Mouse (Mus musculus): Measurements from ENCODE around the gene Mdga1. TPM values are rescaled to one million over a fixed set of nuclear protein-coding genes. Genes with fewer than 3 reads are reported as not detected.

Mdga1 gene
- polyA plus RNA-seq, 1 experiment from 2014 or later, result 7.4 TPM

- Histone ChIP-seq H3K4me1 (no peaks in the 10 kb centered on the region), H3K27ac (no peak overlapping the region), H3K27me3 (no peaks in the 10 kb centered on the region), H3K4me2 (no peak overlapping the region), H3K4me3 (no peak overlapping the region), H3K36me3 (ENCODE audit: poor library complexity, severe bottlenecking) (no peaks in the 10 kb centered on the region), H3K9me3 (replicated peaks) (no peaks in the 10 kb centered on the region), H3K9ac (no peak overlapping the region)
- 95% methylated on average over 5 of the region's 5 CpGs for WGBS
- ATAC-seq, result no peak
These were observed 26.1 kb upstream of the Mdga1 start for GRCm38 (mm10) chr17:29995986-29996385.

DNA sequence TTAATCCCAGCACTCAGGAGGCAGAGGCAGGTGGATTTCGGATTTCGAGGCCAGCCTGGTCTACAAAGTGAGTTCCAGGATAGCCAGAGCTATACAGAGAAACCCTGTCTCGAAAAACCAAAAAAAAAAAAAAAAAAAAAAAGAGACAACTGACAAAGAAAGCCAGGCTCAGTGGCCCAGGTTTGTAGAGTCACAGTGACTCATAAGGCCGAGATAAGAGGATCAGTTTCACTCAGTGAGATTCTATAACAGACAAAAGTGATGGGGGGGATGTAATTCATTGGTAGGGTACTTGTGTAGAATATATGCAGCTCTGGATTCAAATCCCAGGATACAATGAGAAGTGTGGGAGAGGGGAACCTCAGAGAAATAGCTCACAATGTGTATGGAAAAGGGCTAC, 24.6 kb upstream of the Mdga1 start:
- Histone ChIP-seq H3K27ac (no peak overlapping the region), H3K4me2 (no peak overlapping the region), H3K9me3 (replicated peaks) (no peaks in the 10 kb centered on the region), H3K4me3 (no peak overlapping the region), H3K36me3 (ENCODE audit: poor library complexity, severe bottlenecking) (no peaks in the 10 kb centered on the region), H3K27me3 (no peaks in the 10 kb centered on the region), H3K9ac (no peak overlapping the region), H3K4me1 (no peaks in the 10 kb centered on the region)
- 87% methylated on average over 4 of the region's 4 CpGs for WGBS
- no peak for ATAC-seq

DNA sequence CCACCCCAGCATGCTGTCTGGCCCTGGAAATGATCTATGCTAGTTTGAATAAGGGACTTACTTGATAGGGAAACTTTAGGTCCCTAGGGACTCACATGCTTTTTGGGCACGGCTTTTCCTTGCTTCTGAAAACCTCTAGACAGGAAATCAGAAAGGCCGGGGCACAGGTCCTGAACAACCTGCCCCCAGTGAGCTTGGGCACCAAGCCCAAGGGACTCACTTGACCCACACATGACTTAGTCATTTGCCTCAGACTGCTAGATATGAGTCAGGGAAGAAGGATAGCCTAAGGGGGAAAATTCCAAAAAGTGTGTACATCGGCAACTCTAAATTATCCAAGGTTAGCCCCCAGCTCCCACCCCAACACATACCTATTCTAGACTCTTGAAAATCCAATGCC, 24.1 kb upstream of the Mdga1 start:
- Histone ChIP-seq H3K4me1 (no peaks in the 10 kb centered on the region), H3K36me3 (ENCODE audit: poor library complexity, severe bottlenecking) (no peaks in the 10 kb centered on the region), H3K27ac (peak overlapping the region; percentile 59), H3K9ac (no peak overlapping the region), H3K4me3 (no peak overlapping the region), H3K27me3 (no peaks in the 10 kb centered on the region), H3K4me2 (no peak overlapping the region), H3K9me3 (replicated peaks) (no peaks in the 10 kb centered on the region)
- ATAC-seq, result no peak
- WGBS, result 92% methylated on average over 3 of the region's 3 CpGs

DNA sequence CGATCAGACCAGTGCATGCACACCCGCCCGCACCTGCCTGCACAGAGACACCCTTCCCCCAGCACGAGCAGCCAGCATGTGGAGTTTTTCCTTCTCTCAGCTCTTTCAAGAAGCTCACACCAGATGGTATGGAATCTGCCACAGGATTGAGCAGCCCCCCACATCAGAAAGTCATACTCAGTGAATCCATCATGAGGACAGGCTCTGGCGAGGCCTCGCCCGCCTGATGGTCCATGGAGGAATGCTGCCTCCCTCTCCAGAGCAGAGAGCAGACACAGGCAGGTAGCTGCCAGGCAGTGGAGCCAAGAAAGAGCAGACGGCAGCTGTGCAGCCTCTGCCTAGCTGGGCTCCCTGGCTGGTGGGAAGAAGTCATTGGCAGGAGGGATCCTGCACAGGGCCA, 23.6 kb upstream of the Mdga1 start:
- Histone ChIP-seq H3K27ac (peak overlapping the region; percentile 59), H3K4me3 (no peak overlapping the region), H3K4me2 (no peak overlapping the region), H3K27me3 (no peaks in the 10 kb centered on the region), H3K9me3 (replicated peaks) (no peaks in the 10 kb centered on the region), H3K9ac (no peak overlapping the region), H3K36me3 (ENCODE audit: poor library complexity, severe bottlenecking) (no peaks in the 10 kb centered on the region), H3K4me1 (no peaks in the 10 kb centered on the region)
- 77% methylated on average over 8 of the region's 8 CpGs for WGBS
- peak; percentile 70 for ATAC-seq

DNA sequence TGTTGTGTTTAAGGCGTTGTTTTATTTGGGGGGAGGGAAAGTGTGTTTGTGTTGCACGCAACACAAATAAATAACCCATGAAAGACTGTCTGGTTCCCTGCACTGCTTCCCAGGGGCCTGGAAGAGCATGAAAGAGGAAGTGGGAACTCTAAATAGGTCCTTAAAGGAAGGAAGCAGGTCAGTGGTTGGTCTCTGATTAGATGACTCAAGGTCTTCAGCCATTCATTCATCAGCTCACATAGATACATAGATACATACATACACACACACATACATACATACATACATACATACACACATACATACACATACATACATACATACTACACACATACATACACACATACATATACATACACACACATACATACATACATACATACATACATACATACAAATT, 21.0 kb upstream of the Mdga1 start:
- Histone ChIP-seq H3K27me3 (no peaks in the 10 kb centered on the region), H3K36me3 (ENCODE audit: poor library complexity, severe bottlenecking) (no peaks in the 10 kb centered on the region), H3K27ac (no peak overlapping the region), H3K4me2 (no peak overlapping the region), H3K4me3 (no peak overlapping the region), H3K9ac (no peak overlapping the region), H3K9me3 (replicated peaks) (no peaks in the 10 kb centered on the region), H3K4me1 (no peaks in the 10 kb centered on the region)
- ATAC-seq, result no peak
- 97% methylated on average over 2 of the region's 2 CpGs for WGBS

GRCm38 (mm10) chr17:29990136-29990535, 20.2 kb upstream of the Mdga1 start:
- WGBS, result 93% methylated on average over 3 of the region's 3 CpGs
- no peak overlapping the region for H3K4me3 ChIP-seq
- no peak overlapping the region for H3K27ac ChIP-seq
- no peaks in the 10 kb centered on the region for H3K36me3 ChIP-seq (ENCODE audit: poor library complexity, severe bottlenecking)
- H3K9me3 ChIP-seq (replicated peaks), result no peaks in the 10 kb centered on the region
- H3K9ac ChIP-seq, result no peak overlapping the region
- no peaks in the 10 kb centered on the region for H3K4me1 ChIP-seq
- H3K27me3 ChIP-seq, result no peaks in the 10 kb centered on the region
- no peak overlapping the region for H3K4me2 ChIP-seq
- no peak for ATAC-seq

GRCm38 (mm10) chr17:29989653-29990052, 19.8 kb upstream of the Mdga1 start:
- Histone ChIP-seq H3K27ac (no peak overlapping the region), H3K4me3 (no peak overlapping the region), H3K4me2 (no peak overlapping the region), H3K4me1 (no peaks in the 10 kb centered on the region), H3K9me3 (replicated peaks) (no peaks in the 10 kb centered on the region), H3K36me3 (ENCODE audit: poor library complexity, severe bottlenecking) (no peaks in the 10 kb centered on the region), H3K9ac (no peak overlapping the region), H3K27me3 (no peaks in the 10 kb centered on the region)
- WGBS, result 87% methylated on average over 5 of the region's 5 CpGs
- ATAC-seq, result no peak

GRCm38 (mm10) chr17:29988141-29988540, 18.3 kb upstream of the Mdga1 start:
- H3K36me3 ChIP-seq (ENCODE audit: poor library complexity, severe bottlenecking), result no peaks in the 10 kb centered on the region
- H3K9me3 ChIP-seq (replicated peaks), result no peaks in the 10 kb centered on the region
- no peak for ATAC-seq
- no peaks in the 10 kb centered on the region for H3K4me1 ChIP-seq
- no peak overlapping the region for H3K27ac ChIP-seq
- no peak overlapping the region for H3K9ac ChIP-seq
- H3K4me3 ChIP-seq, result no peak overlapping the region
- 79% methylated on average over 5 of the region's 5 CpGs for WGBS
- no peaks in the 10 kb centered on the region for H3K27me3 ChIP-seq
- H3K4me2 ChIP-seq, result no peak overlapping the region

DNA sequence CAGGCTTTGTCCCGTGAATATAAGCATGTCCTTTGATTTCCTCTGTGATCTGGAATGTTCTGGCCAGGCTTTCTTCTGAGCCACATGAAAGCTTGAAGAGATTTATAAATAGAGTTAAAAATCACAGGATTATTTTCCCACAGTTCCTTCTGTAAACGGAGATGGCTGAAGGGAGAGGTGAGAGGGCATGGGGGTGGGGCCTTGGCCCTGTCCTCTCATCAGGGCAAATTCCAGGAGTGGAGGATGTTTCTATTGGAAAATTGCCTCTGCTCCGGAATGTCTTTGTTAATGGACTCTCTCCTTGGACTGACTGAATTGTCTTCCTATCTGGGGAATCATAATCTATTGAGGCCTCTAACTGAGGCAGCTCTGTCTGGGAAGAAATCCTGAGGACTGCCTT, 15.6 kb upstream of the Mdga1 start:
- no peak for ATAC-seq

DNA sequence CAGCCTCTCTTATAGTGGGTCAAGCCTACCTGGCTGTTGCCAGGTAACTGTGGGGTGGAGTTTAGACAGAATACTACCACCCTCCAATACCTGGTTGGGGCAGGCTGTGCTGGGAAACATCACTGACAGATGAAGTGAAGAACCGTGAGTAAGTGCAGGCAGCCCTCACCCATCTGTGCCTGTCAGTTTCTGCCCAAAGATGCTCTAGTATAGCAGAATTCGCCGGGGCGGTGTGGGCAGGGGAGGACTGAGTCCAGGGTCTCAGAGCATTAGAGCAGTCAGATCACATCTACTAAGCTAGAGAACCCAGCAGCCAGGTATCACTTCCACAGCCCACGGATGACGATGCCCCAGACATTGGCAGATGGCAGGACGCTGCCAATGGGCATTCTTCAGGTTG, 15.0 kb upstream of the Mdga1 start:
- WGBS, result 74% methylated on average over 7 of the region's 7 CpGs
- Histone ChIP-seq H3K9ac (no peak overlapping the region), H3K4me3 (no peak overlapping the region), H3K27me3 (no peaks in the 10 kb centered on the region), H3K27ac (no peak overlapping the region), H3K4me1 (no peaks in the 10 kb centered on the region), H3K9me3 (replicated peaks) (no peaks in the 10 kb centered on the region), H3K36me3 (ENCODE audit: poor library complexity, severe bottlenecking) (no peaks in the 10 kb centered on the region), H3K4me2 (no peak overlapping the region)
- ATAC-seq, result no peak

More for the DNA sequence above, 15.6 kb upstream of the Mdga1 start:
- Histone ChIP-seq H3K4me3 (no peak overlapping the region), H3K36me3 (ENCODE audit: poor library complexity, severe bottlenecking) (no peaks in the 10 kb centered on the region), H3K9me3 (replicated peaks) (no peaks in the 10 kb centered on the region), H3K27ac (no peak overlapping the region), H3K4me2 (no peak overlapping the region), H3K27me3 (no peaks in the 10 kb centered on the region), H3K9ac (no peak overlapping the region), H3K4me1 (no peaks in the 10 kb centered on the region)
- 33% methylated on average over 3 of the region's 3 CpGs for WGBS

DNA sequence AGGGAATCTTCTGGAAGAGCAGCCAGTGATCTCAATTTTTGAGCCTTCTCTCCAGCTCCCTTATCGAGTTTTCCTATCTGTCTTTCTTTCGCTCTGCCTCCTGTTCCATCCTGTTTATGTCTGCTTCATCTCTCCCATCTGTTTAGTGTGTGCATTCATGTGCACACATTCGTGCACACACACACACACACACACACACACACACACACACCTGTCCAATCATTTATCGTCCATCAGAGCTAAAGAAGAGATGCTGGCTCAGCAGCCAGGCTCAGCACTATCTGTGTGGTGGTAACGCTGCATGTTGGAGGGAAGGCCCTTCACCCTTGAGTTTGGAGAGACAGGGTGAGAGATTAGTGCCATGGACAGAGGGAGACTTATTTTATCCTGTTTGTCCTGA, 13.3 kb upstream of the Mdga1 start:
- Histone ChIP-seq H3K4me3 (no peak overlapping the region), H3K27ac (no peak overlapping the region), H3K27me3 (no peaks in the 10 kb centered on the region), H3K4me2 (no peak overlapping the region), H3K9ac (no peak overlapping the region), H3K36me3 (ENCODE audit: poor library complexity, severe bottlenecking) (no peaks in the 10 kb centered on the region), H3K9me3 (replicated peaks) (no peaks in the 10 kb centered on the region), H3K4me1 (no peaks in the 10 kb centered on the region)
- WGBS, result 80% methylated on average over 5 of the region's 5 CpGs
- ATAC-seq, result no peak

DNA sequence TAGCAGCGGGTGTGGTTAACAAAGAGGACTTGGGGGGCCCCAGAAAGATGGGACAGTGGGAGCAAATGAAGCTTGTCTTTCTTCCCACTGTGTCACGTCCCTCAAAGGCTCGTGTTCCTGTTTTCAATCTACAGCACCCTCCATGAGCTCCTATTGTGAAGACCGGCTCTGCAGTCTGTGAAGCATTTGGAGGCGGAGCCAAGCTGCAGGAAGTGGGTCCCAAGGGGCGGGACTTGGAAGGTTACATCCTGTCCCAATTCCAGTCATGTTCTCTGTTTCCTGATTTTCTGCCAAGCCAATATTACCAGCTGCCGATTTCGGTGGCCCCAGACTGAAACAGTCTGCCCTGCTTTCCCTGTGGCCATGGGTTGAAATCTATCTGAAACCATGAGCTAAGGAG, 11.7 kb upstream of the Mdga1 start:
- Histone ChIP-seq H3K27me3 (no peaks in the 10 kb centered on the region), H3K4me2 (no peak overlapping the region), H3K27ac (no peak overlapping the region), H3K36me3 (ENCODE audit: poor library complexity, severe bottlenecking) (no peaks in the 10 kb centered on the region), H3K4me1 (no peaks in the 10 kb centered on the region), H3K4me3 (no peak overlapping the region), H3K9me3 (replicated peaks) (no peaks in the 10 kb centered on the region), H3K9ac (no peak overlapping the region)
- no peak for ATAC-seq
- 62% methylated on average over 8 of the region's 8 CpGs for WGBS

GRCm38 (mm10) chr17:29979841-29980240, 10.0 kb upstream of the Mdga1 start:
- Histone ChIP-seq H3K4me3 (no peak overlapping the region), H3K36me3 (ENCODE audit: poor library complexity, severe bottlenecking) (no peaks in the 10 kb centered on the region), H3K9ac (no peak overlapping the region), H3K27ac (no peak overlapping the region), H3K9me3 (replicated peaks) (no peaks in the 10 kb centered on the region), H3K4me2 (no peak overlapping the region), H3K27me3 (no peaks in the 10 kb centered on the region), H3K4me1 (peaks cover 9% of the 10 kb centered on the region; the same call in 1 of the 2 replicates)
- ATAC-seq, result no peak
- WGBS, result 83% methylated on average over 7 of the region's 7 CpGs
